Mouse (Mus musculus): ENCODE data around the gene Sirt7.

Sirt7 gene

DNA sequence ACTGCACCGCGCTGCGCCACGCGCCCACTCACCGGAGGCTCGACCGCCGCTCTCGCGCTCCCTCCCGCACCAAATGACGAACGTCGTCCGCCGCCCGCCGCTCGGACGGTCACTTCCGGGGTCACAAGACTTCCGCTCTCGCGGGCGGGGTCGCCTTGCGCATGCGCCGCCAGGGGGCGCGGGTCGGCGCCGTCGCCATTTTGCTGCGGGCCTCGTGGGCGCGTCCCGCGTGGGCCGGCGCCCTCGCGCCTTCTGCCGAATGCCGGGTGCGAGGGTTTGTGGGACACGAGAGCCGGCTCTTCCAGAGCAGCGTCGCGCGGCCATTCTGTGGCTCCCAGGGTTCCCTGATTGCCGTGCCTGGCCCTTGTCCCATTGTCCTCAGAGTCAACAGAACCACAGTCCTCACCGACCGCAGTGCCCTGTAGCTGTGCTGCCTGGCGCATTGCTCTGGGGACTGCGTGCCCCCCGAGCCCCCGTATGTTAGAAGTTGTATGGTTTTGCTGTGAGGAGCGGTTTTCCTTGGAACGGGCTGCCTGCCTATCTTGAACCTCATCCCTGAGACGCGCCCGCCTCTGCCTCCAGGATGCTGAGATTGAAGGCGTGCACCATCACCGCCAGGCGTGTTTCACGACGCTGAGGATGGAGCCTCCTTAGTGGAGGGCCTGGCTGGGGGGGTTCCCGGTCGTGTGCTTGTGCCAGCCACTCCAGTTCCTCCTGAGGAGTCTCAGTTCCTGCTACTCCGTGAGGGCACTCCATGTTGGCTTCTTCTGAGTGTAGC is 43.4 kb downstream of the Sirt7 start, which contains the start of gene Arhgdia:
Gene Arhgdia, minus strand, starts transcription at position 135 of the 778 bp plus-strand sequence.
- DNase-seq, result peak; percentile 93

DNA sequence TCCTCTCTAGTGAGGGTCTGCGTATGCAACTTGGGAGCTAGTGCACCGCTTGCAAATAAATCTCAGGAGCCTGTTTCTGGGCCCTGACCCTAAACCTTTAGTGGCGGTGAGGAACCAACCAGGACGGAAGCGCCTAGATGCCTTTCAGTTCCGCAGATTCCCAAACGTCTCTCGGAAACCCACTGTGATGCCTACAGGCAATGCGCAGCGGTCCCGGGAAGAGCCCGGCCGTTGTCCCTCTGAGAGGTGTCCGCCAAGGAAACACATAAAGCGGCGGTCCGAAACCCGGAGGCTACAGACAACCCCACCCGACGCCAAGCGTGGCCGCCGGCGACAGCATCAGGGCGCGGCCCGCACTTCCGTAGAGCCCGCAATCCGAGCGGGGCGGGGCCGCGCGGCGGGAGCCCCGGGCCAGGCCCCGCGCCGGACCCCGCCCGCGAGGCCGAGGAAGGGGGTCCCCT is 44.1 kb downstream of the Sirt7 start:
- peak; percentile 67 to 72 for DNase-seq

DNA sequence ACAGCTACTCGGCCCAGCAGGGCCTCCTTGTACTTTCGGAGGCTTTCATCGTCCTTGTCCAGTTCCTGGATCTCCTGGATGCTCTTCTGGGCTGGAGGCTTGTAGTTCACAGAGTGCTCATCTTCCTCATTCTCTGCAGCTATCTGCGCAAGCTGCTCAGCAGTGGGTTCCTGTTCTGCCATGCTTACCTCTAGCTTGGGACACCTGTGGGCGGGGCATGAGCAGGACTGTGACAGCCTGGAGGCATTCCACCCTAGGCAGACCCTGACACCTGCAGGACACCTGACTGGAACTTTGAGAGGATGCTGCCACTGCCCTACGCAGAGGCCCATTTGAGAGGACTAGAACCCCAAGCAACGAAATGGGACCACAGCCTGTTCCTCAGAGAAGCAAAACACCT is 44.9 kb downstream of the Sirt7 start:
- peak; percentile 49 to 54 for DNase-seq

DNA sequence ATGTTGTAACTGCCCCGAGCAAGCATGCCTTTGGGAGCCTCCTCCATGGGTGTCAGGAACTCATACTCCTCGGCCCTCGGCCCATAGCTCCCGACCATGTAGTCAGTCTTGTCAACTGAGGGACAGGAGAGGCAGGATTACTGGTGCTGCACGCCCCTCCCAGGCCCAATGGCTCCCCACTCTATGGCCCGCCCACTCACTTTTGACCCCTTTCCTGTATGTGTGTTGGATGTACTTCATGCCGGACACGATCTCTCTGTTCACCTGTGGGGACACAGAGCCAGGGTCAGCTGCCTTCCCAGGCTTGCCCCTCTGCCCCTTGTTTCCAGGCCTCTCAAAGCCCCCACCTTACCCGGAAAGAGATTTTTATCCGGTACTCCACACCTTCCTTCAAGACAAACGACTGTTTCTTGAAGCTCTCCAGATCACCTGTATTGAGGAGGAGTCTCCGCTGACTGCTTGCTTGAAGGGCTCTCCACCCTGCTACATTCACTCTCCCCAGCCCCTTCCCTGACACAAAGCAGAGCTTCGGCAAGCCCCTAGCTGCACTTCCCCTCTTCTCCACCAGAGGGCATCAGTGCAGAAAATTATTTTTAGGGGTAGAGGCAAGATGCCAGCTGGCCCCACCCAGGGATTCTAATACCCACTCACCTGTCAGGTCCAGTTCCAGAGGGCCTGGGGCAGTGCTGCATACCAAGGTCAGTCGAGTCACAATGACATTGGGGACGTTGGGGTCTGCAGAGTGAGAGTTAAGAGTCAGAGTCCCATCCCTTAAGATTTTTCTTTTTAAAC is 45.5 kb downstream of the Sirt7 start:
- peak; percentile 59 to 85 for DNase-seq

DNA sequence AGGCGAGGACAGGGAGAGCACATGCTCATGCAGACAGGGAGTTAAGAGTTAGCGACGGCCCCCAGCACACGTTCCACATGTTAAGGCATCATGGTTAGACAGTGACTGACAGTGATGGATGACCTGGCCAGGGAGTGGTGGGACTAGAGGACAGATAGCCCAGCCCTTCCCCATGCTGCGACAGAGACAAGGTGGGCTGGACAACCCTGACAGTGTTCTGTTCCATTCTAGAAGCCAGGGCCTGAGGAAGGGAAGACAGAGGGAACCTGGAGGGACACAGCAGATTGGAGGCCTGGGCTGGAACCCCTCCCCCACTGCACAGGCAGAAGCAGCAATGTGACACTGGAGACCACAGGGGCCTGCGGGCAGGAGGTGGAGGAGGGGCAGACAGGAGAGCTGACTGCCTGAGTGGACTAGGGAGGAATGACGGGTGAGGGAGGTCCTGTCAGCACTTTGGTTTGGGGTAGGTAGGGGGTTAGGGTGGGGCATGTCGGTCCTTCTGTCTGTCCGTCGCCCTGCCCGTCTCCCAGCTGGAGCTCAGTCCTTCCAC is 46.3 kb downstream of the Sirt7 start:
- peak in 1 of 2 experiments; percentile 11 for DNase-seq

DNA sequence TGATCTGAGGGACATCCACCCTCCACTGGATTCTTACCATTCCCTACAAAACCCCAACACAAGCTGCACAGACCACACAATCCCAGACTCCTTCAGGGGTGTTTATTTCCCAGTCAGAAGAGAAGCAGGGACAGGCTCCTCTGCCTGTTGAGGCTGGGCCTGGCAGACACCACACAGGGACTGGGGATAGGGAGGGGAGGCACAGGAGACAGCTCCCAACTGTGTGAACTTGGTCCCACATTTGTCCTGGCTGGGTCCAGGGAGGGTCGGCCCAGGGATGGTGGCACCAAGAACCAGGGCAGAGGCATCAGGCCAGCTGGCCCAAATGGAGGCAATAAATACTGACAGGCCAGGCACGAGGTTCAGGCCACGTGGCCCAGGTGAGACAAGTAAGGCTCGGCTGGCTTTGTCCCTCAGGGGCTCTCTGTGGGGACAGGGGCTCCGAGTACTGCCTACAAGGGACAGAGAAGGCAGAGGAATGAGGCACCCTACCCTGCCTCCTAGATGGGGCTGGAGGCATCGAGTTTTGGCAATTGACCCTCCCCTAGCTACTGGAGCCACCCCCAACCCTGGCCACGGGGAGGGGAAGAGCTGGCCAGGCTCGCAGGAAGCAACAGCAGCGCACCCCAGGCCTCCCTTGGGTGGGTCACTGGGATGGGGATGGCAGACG is 46.9 kb downstream of the Sirt7 start:
- no peak for DNase-seq

DNA sequence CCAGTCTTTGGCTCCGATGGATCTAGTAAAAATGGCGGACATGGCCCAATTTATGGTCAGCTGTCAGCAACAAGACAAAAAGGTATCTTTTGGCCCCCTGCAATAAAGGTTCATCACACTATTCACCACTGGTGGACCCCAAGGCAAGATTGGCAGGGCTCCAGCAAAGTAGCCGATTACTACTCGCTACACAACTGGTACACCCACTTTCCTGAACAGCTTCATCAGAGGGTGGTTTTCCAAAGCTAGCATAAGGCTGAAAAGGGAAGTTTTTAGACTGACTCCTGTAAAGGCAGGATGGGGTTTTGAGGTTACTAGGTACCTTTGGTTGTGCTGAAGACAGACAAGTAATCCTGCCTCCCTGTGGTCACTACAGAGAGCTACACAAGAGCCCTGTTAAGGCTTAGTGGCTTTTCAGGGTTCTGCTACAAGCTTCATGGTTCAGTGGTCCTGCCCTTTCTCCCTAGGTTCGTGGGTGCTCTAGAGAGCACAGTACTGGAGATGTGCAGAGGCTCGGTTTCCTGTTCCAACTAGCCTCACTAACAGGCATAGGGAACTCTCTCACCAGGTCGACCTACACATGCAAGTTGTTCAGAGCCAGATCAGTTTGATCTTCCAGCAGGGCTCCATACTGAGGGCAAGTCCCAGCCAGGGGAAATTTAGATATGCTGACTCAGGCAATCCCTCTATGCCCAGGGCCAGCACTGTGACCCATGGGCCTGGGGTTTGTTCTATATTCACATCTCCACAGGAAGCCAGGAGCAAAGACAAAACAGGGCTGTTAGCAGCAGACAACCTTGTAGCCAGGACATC is 47.6 kb downstream of the Sirt7 start:
- peak in 1 of 2 experiments; percentile 18 for DNase-seq

DNA sequence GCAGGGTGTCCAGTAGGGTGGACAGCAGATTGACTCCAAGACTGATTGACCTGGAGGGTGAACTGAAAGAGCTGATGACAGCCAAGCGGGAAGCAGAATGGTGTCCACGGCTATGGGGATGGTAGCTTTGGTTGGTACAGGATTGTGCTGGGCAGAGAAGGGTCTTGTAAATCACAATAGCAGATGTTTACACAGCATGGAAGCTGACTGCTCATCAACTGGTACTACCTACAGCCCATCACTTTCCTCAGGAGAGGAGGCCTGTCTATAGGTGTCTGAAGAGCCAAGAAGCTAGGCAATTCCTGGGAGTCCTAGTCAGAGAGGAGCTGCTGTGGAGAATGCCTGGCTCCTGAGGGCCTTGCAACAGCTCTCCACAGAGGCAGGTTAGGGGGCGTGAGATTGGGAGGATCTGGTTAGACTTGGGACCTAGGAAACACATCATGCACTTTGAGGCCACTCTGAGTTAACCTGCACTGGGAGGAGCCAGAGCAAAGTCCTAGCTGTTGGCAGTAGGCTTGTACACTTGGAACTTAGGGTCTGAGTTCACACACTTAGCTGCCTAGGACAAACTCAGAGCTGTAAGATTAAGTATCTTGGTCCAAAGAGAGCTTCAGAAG is 48.6 kb downstream of the Sirt7 start:
- DNase-seq, result no peak

DNA sequence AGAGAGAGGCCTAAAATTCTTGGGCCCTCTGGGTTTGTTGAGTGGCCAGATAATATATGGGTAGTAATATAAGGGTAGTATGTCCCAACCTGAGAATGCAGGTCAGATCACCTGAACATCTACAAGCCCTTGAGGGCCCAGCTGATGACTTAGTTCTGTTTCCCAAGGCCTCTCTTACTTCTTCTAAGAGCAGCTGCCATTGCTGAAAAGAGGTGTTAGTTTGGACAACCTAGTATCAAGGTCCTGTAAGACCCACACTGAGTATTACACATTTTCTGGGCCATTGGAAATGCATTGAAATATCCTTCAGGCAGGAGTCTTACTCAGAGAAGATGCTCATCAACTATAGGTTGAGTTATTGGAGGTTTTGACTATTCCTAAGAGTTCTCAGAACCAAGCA is 49.1 kb downstream of the Sirt7 start:
- no peak for DNase-seq

DNA sequence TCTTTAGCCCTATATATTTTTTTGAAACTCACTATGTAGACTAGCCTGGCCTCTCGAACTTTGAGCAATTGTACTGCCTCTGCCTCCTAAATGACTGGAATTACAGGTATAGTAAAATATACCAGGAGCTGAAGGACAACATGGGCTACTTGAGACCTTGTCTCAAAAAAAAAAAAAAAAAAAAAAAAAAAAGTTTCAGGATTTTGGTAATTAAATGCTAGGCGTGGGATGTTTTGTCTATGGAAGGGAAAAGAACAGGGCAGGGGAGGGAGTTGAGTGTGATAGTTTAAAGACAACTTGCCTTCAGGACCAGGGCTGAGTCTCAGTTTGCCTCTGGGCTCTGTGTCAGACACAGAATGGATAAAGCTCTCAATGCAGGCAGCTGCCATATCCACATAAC is 50.0 kb downstream of the Sirt7 start:
- no peak for DNase-seq

DNA sequence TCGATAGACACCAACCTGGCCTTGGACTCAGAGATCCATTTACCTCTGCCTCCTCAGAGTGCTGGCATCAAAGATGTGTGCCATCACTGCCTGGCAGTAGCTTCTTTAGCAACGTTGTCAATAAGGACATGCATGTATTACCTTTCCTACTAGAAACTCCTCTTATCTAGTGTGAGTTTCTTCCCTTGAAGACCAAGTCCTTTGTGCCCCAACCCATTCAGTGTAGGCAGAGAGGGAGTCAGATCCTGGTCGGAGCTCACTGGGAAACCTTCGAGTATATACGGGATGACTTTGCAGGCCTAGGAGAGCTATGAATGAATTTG is 50.8 kb downstream of the Sirt7 start:
- no peak for DNase-seq

DNA sequence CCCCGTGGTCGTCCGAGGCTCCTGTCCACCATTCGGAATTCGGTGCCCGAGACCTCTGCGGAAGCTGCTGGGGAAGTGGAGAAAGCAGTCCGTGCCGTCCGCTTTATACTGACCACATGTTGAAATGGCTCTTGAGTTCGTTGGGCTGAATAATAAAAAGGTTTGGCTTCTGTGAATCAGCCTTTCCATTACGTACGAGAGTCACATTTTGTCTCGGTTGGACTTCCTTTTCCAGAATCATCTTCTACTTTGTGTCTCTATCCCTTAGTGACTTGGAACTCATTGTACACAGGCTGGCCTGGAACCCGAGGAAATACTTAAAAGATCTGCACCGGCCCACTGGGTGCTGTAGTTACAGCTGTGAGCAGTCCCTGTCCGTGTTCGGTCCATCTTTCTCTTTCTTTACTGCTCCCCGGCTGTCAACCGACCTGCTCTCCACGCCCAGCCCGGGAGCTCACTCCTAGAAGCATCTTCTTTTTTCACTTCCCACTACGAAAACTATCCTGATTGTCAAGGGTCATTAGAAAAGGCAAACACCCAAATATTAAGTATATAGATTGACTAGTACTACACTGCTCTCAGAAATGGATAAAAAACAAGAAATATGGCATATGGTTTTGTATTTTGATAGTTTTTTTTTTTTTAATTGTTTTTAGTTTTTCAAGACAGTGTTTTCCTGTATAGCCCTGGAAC is 51.3 kb downstream of the Sirt7 start:
- no peak for DNase-seq

DNA sequence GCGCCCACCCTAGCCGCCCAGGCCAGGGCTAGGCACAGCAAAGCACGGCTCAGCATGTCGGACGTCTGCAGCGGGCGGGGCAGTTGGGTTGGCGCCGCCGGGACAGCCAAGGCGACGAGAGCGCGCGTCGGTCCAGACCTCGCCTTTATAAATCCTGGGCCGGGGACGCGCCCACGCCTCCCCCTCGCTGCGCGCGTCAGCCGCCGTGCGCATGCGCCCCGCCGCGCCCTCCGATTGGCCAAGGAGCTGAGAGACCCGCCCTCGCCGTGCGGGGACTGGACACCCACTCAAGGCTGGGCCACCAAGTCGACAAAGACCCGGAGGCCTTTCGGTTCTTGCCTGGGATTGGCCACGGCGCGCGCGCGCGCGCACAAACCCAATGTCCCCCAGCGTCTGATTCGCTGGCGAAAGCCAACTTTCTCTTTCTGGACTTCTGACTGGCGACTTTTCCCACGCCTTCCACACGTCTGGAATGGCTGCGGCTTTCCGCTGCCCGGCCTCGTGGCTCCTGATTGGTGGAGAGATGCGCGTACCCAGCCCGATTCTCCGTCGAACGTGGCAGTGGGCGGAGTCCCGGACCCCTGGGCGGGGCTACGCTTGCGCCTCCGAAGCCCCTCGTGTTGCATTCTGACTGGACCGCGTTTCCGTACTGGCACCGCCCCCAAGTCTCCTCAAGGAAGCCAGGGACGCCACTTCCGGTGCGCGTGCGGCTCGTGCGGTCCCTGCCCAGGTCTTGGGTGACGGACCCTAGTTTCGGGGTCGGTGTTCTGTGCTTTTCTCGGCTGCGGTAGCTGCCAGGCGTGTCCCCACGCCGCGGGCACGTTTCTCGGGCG is 52.1 kb downstream of the Sirt7 start, which contains the start of gene P4hb:
Gene P4hb, minus strand, starts transcription at position 502 of the 833 bp plus-strand sequence.
- peak; percentile 100 for DNase-seq

DNA sequence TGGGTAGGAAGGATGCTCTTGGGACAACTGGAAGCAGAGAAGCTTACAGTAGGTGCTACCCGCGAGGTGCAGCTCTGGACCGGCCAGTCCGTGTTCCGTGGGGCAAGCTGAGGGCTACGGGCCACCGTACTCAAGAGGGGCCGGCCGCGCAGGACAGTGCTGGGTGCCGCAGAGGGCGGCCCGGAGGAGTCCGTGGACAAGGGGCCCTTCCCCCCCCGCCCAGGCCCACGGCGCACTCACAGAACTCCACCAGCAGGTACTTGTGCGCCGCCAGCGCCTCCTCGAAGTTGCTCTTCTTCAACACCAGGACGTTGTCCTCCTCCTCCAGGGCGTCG is 52.7 kb downstream of the Sirt7 start:
- no peak for DNase-seq

DNA sequence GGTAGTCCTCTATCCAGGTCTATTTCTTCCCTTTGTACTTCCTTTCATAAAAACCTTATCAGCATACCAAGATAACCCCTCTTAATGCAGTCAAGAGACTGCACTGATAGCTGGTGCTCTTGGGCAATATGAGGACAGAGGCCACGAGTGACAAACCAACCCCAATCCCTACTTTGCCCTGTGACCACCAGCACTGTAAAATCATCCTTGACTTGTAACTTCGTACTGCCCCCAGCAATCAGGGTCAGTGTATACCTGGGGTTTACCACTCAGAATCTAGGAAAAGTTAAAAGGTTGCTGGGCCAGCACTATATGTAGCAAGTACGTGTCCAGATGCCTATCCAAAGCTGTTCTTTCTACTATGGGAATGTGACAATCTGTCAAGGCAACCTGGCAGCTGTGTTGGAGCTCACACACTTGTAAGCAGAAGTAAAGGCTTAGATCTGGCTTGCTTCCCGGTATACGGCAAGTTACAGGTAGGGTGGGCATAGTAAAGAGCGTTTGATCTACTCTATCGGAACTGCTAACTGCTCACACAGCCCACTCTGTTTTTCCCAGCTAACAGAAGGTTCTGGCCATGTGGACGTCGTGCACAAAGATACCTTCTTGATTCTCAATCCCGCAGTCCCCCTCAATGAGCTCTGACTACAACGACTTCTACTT is 53.2 kb downstream of the Sirt7 start:
- DNase-seq, result no peak

DNA sequence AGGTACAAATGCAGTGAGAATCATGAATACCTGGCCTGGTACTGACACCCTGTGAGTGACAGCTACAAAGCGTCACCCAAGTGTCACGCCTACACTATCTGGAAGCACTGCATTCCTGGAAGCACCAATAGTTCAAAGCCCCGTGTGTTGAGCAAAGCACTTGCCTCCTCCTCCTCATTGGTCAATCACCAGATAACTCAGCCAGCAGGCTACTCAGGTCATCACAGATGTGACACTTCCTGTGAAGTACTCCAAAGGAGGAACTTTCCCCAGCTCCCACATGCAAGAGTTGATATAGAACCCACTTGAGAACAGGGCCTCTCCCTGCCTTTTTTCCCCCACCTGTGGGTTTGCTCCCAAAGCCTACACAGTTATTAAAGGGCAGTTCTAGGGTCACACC is 53.9 kb downstream of the Sirt7 start:
- no peak for DNase-seq

Data from lung, postnatal 4 days (tissue).